Mouse (Mus musculus): ENCODE data around the gene Gm10720. TPM values are rescaled to one million over a fixed set of nuclear protein-coding genes. Genes with fewer than 3 reads are reported as not detected.
"Not testable (repeated sequence)": the region's sequence is repeated elsewhere in the genome, so short reads cannot be mapped to it uniquely, and the experiment has no call there.

Gene Gm10720
- polyA plus RNA-seq (2015; fragmentation: Nextera tagmentation; extraction: Ambion mirVana): not detected in 2 replicates

DNA sequence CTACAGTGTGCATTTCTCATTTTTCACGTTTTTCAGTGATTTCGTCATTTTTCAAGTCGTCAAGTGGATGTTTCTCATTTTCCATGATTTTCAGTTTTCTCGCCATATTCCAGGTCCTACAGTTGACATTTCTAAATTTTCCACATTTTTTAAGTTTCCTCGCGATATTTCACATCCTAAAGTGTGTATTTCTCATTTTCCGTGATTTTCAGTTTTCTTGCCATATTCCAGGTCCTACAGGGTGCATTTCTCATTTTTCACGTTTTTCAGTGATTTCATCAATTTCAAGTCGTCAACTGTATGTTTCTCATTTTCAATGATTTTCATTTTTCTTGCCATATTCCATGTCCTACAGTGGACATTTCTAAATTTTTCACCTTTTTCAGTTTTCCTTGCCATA, at the start of gene Gm10720:
Gm10720 (plus strand) TSS at position 301 of the 400 bp plus-strand sequence.
- H3K4me3 ChIP-seq (replicated peaks); H3K4me1 ChIP-seq (replicated peaks); H3K36me3 ChIP-seq (replicated peaks); ATAC-seq (ENCODE audit: insufficient read depth); H3K4me2 ChIP-seq; H3K27me3 ChIP-seq; H3K27ac ChIP-seq (replicated peaks); H3K9ac ChIP-seq; H3K9me3 ChIP-seq (replicated peaks): not testable (repeated sequence)
- WGBS (ENCODE audit: insufficient replicate concordance): 49% methylated on average over 5 of the region's 9 CpGs

DNA sequence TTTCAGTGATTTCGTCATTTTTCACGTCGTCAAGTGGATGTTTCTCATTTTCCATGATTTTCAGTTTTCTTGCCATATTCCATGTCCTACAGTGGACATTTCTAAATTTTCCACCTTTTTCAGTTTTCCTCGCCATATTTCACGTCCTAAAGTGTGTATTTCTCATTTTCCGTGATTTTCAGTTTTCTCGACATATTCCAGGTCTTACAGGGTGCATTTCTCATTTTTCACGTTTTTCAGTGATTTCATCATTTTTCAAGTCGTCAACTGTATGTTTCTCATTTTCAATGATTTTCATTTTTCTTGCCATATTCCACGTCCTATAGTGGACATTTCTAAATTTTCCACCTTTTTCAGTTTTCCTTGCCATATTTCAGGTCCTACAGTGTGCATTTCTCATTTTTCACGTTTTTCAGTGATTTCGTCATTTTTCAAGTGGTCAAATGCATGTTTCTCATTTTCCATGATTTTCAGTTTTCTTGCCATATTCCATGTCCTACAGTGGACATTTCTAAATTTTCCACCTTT, 14.9 kb upstream of the Gm10720 start, which contains the start of gene Gm10722:
Gm10722 (plus strand) TSS at position 478 of the 528 bp plus-strand sequence.
- not testable (repeated sequence) for H3K9me3 ChIP-seq (replicated peaks); H3K27me3 ChIP-seq; H3K36me3 ChIP-seq (replicated peaks); ATAC-seq (ENCODE audit: insufficient read depth); H3K27ac ChIP-seq (replicated peaks); H3K4me3 ChIP-seq (replicated peaks); H3K4me2 ChIP-seq; H3K9ac ChIP-seq; H3K4me1 ChIP-seq (replicated peaks)
- WGBS (ENCODE audit: insufficient replicate concordance): 58% methylated on average over 12 of the region's 12 CpGs

DNA sequence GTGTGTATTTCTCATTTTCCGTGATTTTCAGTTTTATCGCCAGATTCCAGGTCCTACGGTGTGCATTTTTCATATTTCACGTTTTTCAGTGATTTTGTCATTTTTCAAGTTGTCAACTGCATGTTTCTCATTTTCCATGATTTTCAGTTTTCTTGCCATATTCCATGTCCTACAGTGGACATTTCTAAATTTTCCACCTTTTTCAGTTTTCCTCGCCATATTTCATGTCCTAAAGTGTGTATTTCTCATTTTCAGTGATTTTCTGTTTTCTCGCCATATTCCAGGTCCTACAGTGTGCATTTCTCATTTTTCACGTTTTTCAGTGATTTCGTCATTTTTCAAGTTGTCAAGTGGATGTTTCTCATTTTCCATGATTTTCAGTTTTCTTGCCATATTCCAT, 14.4 kb upstream of the Gm10720 start:
- H3K4me1 ChIP-seq (replicated peaks); H3K9ac ChIP-seq; H3K36me3 ChIP-seq (replicated peaks); H3K4me2 ChIP-seq; H3K27ac ChIP-seq (replicated peaks); H3K9me3 ChIP-seq (replicated peaks); ATAC-seq (ENCODE audit: insufficient read depth); H3K27me3 ChIP-seq; H3K4me3 ChIP-seq (replicated peaks): not testable (repeated sequence)
- WGBS (ENCODE audit: insufficient replicate concordance): 53% methylated on average over 8 of the region's 8 CpGs

DNA sequence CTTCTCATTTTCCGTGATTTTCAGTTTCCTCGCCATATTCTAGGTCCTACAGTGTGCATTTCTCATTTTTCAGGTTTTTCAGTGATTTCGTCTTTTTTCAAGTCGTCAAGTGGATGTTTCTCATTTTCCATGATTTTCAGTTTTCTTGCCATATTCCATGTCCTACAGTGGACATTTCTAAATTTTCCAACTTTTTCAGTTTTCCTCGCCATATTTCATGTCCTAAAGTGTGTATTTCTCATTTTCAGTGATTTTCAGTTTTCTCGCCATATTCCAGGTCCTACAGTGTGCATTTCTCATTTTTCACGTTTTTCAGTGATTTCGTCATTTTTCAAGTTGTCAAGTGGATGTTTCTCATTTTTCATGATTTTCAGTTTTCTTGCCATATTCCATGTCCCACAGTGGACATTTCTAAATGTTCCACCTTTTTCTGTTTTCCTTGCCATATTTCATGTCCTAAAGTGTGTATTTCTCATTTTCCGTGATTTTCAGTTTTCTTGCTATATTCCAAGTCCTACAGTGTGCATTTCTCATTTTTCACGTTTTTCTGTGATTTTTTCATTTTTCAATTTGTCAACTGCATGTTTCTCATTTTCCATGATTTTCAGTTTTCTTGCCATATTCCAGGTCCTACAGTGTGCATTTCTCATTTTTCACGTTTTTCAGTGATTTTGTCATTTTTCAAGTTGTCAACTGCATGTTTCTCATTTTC, 13.3 kb upstream of the Gm10720 start:
- not testable (repeated sequence) for H3K36me3 ChIP-seq (replicated peaks)
- peak; percentile 65 for ATAC-seq (ENCODE audit: insufficient read depth)
- WGBS (ENCODE audit: insufficient replicate concordance): 56% methylated on average over 9 of the region's 11 CpGs

DNA sequence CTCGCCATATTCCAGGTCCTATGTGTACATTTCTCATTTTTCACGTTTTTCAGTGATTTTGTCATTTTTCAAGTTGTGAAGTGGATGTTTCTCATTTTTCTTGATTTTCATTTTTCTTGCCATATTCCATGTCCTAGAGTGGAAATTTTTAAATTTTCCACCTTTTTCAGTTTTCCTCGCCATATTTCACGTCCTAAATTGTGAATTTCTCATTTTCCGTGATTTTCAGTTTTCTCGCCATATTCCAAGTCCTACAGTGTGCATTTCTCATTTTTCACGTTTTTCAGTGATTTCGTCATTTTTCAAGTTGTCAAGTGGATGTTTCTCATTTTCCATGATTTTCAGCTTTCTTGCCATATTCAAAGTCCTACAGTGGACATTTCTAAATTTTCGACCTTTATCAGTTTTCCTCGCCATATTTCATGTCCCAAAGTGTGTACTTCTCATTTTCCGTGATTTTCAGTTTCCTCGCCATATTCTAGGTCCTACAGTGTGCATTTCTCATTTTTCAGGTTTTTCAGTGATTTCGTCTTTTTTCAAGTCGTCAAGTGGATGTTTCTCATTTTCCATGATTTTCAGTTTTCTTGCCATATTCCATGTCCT, 12.6 kb upstream of the Gm10720 start, which contains the start of gene Gm11168:
Gm11168 (plus strand) TSS at position 553 of the 603 bp plus-strand sequence.
- WGBS (ENCODE audit: insufficient replicate concordance): 64% methylated on average over 6 of the region's 14 CpGs
- not testable (repeated sequence) for H3K27me3 ChIP-seq; H3K27ac ChIP-seq (replicated peaks); H3K9ac ChIP-seq; H3K9me3 ChIP-seq (replicated peaks); ATAC-seq (ENCODE audit: insufficient read depth); H3K4me3 ChIP-seq (replicated peaks); H3K4me2 ChIP-seq; H3K36me3 ChIP-seq (replicated peaks); H3K4me1 ChIP-seq (replicated peaks)

More for the DNA sequence above, 13.3 kb upstream of the Gm10720 start:
- not testable (repeated sequence) for H3K27ac ChIP-seq (replicated peaks); H3K9ac ChIP-seq; H3K27me3 ChIP-seq; H3K4me2 ChIP-seq; H3K4me1 ChIP-seq (replicated peaks); H3K9me3 ChIP-seq (replicated peaks); H3K4me3 ChIP-seq (replicated peaks)

DNA sequence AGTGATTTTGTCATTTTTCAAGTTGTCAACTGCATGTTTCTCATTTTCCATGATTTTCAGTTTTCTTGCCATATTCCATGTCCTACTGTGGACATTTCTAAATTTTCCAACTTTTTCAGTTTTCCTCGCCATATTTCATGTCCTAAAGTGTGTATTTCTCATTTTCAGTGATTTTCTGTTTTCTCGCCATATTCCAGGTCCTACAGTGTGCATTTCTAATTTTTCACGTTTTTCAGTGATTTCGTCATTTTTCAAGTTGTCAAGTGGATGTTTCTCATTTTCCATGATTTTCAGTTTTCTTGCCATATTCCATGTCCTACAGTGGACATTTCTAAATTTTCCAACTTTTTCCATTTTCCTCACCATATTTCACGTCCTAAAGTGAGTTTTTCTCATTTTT, 9.3 kb upstream of the Gm10720 start:
- not testable (repeated sequence) for ATAC-seq (ENCODE audit: insufficient read depth)

DNA sequence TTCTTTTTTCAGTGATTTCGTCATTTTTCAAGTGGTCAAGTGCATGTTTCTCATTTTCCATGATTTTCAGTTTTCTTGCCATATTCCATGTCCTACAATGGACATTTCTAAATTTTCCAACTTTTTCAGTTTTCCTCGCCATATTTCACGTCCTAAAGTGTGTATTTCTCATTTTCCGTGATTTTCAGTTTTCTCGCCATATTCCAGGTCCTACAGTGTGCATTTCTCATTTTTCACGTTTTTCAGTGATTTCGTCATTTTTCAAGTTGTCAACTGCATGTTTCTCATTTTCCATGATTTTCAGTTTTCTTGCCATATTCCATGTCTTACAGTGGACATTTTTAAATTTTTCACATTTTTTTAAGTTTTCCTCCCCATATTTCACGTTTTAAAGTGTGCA, 8.8 kb upstream of the Gm10720 start:
- H3K4me3 ChIP-seq (replicated peaks); H3K9me3 ChIP-seq (replicated peaks); H3K4me2 ChIP-seq; H3K9ac ChIP-seq; H3K4me1 ChIP-seq (replicated peaks); H3K27me3 ChIP-seq; H3K36me3 ChIP-seq (replicated peaks); H3K27ac ChIP-seq (replicated peaks): not testable (repeated sequence)
- peak; percentile 51 for ATAC-seq (ENCODE audit: insufficient read depth)
- 57% methylated on average over 8 of the region's 8 CpGs for WGBS (ENCODE audit: insufficient replicate concordance)

More for the DNA sequence above, 9.3 kb upstream of the Gm10720 start:
- not testable (repeated sequence) for H3K27ac ChIP-seq (replicated peaks); H3K27me3 ChIP-seq; H3K36me3 ChIP-seq (replicated peaks); H3K9me3 ChIP-seq (replicated peaks); H3K4me2 ChIP-seq; H3K9ac ChIP-seq; H3K4me3 ChIP-seq (replicated peaks); H3K4me1 ChIP-seq (replicated peaks)
- 67% methylated on average over 1 of the region's 5 CpGs for WGBS (ENCODE audit: insufficient replicate concordance)

DNA sequence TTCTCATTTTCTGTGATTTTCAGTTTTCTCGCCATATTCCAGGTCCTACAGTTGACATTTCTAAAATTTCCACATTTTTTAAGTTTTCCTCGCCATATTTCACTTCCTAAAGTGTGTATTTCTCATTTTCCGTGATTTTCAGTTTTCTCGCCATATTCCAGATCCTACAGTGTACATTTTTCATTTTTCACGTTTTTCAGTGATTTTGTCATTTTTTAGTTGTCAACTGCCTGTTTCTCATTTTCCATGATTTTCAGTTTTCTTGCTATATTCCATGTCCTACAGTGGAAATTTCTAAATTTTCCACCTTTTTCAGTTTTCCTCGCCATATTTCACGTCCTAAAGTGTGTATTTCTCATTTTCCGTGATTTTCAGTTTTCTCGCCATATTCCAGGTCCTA, 8.2 kb upstream of the Gm10720 start:
- H3K4me3 ChIP-seq (replicated peaks); H3K9me3 ChIP-seq (replicated peaks); H3K9ac ChIP-seq; ATAC-seq (ENCODE audit: insufficient read depth); H3K4me1 ChIP-seq (replicated peaks); H3K27me3 ChIP-seq; H3K36me3 ChIP-seq (replicated peaks); H3K27ac ChIP-seq (replicated peaks); H3K4me2 ChIP-seq: not testable (repeated sequence)
- 66% methylated on average over 8 of the region's 9 CpGs for WGBS (ENCODE audit: insufficient replicate concordance)

DNA sequence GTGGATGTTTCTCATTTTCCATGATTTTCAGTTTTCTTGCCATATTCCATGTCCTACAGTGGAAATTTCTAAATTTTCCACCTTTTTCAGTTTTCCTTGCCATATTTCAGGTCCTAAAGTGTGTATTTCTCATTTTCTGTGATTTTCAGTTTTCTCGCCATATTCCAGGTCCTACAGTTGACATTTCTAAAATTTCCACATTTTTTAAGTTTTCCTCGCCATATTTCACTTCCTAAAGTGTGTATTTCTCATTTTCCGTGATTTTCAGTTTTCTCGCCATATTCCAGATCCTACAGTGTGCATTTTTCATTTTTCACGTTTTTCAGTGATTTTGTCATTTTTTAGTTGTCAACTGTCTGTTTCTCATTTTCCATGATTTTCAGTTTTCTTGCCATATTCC, 6.1 kb upstream of the Gm10720 start:
- H3K36me3 ChIP-seq (replicated peaks); H3K27ac ChIP-seq (replicated peaks); H3K4me2 ChIP-seq; H3K4me3 ChIP-seq (replicated peaks); H3K9ac ChIP-seq; H3K4me1 ChIP-seq (replicated peaks); H3K9me3 ChIP-seq (replicated peaks); H3K27me3 ChIP-seq: not testable (repeated sequence)
- WGBS (ENCODE audit: insufficient replicate concordance): no CpG with 5 or more reads among the region's 5 CpGs
- ATAC-seq (ENCODE audit: insufficient read depth): peak; percentile 26; the same call in 1 of the 2 replicates

DNA sequence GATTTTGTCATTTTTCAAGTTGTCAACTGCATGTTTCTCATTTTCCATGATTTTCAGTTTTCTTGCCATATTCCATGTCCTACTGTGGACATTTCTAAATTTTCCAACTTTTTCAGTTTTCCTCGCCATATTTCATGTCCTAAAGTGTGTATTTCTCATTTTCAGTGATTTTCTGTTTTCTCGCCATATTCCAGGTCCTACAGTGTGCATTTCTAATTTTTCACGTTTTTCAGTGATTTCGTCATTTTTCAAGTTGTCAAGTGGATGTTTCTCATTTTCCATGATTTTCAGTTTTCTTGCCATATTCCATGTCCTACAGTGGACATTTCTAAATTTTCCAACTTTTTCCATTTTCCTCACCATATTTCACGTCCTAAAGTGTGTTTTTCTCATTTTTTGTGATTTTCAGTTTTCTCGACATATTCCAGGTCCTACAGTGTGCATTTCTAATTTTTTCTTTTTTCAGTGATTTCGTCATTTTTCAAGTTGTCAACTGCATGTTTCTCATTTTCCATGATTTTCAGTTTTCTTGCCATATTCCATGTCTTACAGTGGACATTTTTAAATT, 3.3 kb upstream of the Gm10720 start:
- not testable (repeated sequence) for ATAC-seq (ENCODE audit: insufficient read depth); H3K27ac ChIP-seq (replicated peaks); H3K36me3 ChIP-seq (replicated peaks); H3K4me2 ChIP-seq; H3K4me1 ChIP-seq (replicated peaks); H3K9ac ChIP-seq; H3K27me3 ChIP-seq; H3K9me3 ChIP-seq (replicated peaks); H3K4me3 ChIP-seq (replicated peaks)
- WGBS (ENCODE audit: insufficient replicate concordance): 56% methylated on average over 3 of the region's 7 CpGs

DNA sequence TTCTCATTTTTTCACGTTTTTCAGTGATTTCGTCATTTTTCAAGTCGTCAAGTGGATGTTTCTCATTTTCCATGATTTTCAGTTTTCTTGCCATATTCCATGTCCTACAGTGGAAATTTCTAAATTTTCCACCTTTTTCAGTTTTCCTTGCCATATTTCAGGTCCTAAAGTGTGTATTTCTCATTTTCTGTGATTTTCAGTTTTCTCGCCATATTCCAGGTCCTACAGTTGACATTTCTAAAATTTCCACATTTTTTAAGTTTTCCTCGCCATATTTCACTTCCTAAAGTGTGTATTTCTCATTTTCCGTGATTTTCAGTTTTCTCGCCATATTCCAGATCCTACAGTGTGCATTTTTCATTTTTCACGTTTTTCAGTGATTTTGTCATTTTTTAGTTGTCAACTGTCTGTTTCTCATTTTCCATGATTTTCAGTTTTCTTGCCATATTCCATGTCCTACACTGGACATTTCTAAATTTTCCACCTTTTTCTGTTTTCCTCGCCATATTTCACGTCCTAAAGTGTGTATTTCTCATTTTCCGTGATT, 2.6 kb upstream of the Gm10720 start, which contains the start of gene Gm10721:
Gm10721 (plus strand) TSS at position 408 of the 547 bp plus-strand sequence.
- H3K9me3 ChIP-seq (replicated peaks); H3K36me3 ChIP-seq (replicated peaks); H3K9ac ChIP-seq; ATAC-seq (ENCODE audit: insufficient read depth); H3K4me3 ChIP-seq (replicated peaks); H3K4me1 ChIP-seq (replicated peaks); H3K4me2 ChIP-seq; H3K27ac ChIP-seq (replicated peaks); H3K27me3 ChIP-seq: not testable (repeated sequence)
- WGBS (ENCODE audit: insufficient replicate concordance): 50% methylated on average over 1 of the region's 11 CpGs

Measured in liver, embryonic 15.5 days (tissue).